Mouse (Mus musculus) kidney, adult 2 months (tissue): Measurements from ENCODE around the gene Hsf5. TPM values are rescaled to one million over a fixed set of nuclear protein-coding genes. Genes with fewer than 3 reads are reported as not detected.

Experiments
- DNase-seq: peaks from one replicate; pipeline ENCODE4 v3.0.0; 2021
- H3K27ac ChIP-seq: fragments of 200-500 bp; 2 replicates; pipeline ENCODE4 v1.5.1; 2012; ENCODE audit warnings: low read depth, low read length, control low read depth, inconsistent platforms; ENCODE audit not compliant: insufficient read depth
- H3K27me3 ChIP-seq: fragments of 200-500 bp; replicated peaks from 2 replicates; pipeline ENCODE4 v1.6.1; 2012; ENCODE audit warnings: mild to moderate bottlenecking, moderate library complexity, low read length, inconsistent platforms; ENCODE audit not compliant: control insufficient read depth, insufficient read depth
- H3K36me3 ChIP-seq: fragments of 200-500 bp; 2 replicates; pipeline ENCODE4 v1.6.1; 2012; ENCODE audit warnings: mild to moderate bottlenecking, moderate library complexity, low read length, inconsistent platforms; ENCODE audit not compliant: control insufficient read depth, insufficient read depth
- H3K4me1 ChIP-seq: fragments of 200-500 bp; 2 replicates; pipeline ENCODE4 v1.6.1; 2011; ENCODE audit warnings: low read length; ENCODE audit not compliant: control insufficient read depth, insufficient read depth
- H3K4me3 ChIP-seq: fragments of 200-500 bp; 2 replicates; pipeline ENCODE4 v1.5.1; 2011; ENCODE audit warnings: mild to moderate bottlenecking, low read depth, low read length, control low read depth; ENCODE audit not compliant: insufficient read depth
- CTCF ChIP-seq: fragments of 200-500 bp; conservative IDR thresholded peaks from 2 replicates; pipeline ENCODE4 v1.5.1; 2011; ENCODE audit warnings: low read depth, mild to moderate bottlenecking, control low read depth, low read length, moderate library complexity, mixed read lengths; ENCODE audit not compliant: insufficient read depth, insufficient read length
- POLR2A ChIP-seq: fragments of 200-500 bp; IDR thresholded peaks from one replicate; pipeline ENCODE4 v1.6.1; 2011; ENCODE audit warnings: low read depth, low read length, control low read depth
- WGBS: fragments of 180-500 bp; shearing (Covaris S2); methylation state at CpG from one replicate; pipeline ENCODE4 v1.1.7; 2018; 5-methylcytosine and 5-hydroxymethylcytosine counted together
- polyA plus RNA-seq: library from polyadenylated mRNA; depleted of rRNA; stranded (reverse); fragments of >200 nt; gene quantifications from 2 replicates; pipeline ENCODE4 v1.2.3, GENCODE M21; 2012; rRNA removed

The Hsf5 gene
- polyA plus RNA-seq, 1 experiment, result 0.05 TPM

GRCm38 (mm10) chr11:87703654-87704053 lies 86.7 kb downstream of the Hsf5 start:
- TF ChIP-seq POLR2A (no peak), CTCF (no peak)
- 86% methylated on average over 5 of the region's 5 CpGs for WGBS
- Histone ChIP-seq H3K4me3 (no peak overlapping the region), H3K36me3 (no peaks in the 10 kb centered on the region), H3K4me1 (peaks cover 4% of the 10 kb centered on the region; the same call in 1 of the 2 replicates), H3K27ac (no peak overlapping the region), H3K27me3 (no peaks in the 10 kb centered on the region)
- no peak for DNase-seq

GRCm38 (mm10) chr11:87704289-87704688 lies 87.3 kb downstream of the Hsf5 start:
- Histone ChIP-seq H3K4me3 (no peak overlapping the region), H3K27ac (no peak overlapping the region), H3K36me3 (no peaks in the 10 kb centered on the region), H3K27me3 (no peaks in the 10 kb centered on the region), H3K4me1 (peaks cover 4% of the 10 kb centered on the region; the same call in 1 of the 2 replicates)
- TF ChIP-seq CTCF (0 out of 2 replicates have a peak, but pooled peaks have one; percentile 2), POLR2A (no peak)
- peak; percentile 81 for DNase-seq
- 50% methylated on average over 9 of the region's 9 CpGs for whole genome bisulfite sequencing

- Histone ChIP-seq H3K27me3 (no peaks in the 10 kb centered on the region), H3K4me3 (no peak overlapping the region), H3K36me3 (no peaks in the 10 kb centered on the region), H3K4me1 (peaks cover 13% of the 10 kb centered on the region; the same call in 1 of the 2 replicates), H3K27ac (no peak overlapping the region)
- DNase-seq, result no peak
- WGBS, result 54% methylated on average over 8 of the region's 8 CpGs
- no peak for TF ChIP-seq CTCF
- no peak for TF ChIP-seq POLR2A
Measured at GRCm38 (mm10) chr11:87707570-87707969, 90.6 kb downstream of the Hsf5 start.

- no peak for DNase-seq
- no peak overlapping the region for H3K27ac ChIP-seq
- no peaks in the 10 kb centered on the region for H3K27me3 ChIP-seq
- TF ChIP-seq CTCF, result no peak
- no peak for TF ChIP-seq POLR2A
- WGBS, result 84% methylated on average over 5 of the region's 5 CpGs
- no peak overlapping the region for H3K4me3 ChIP-seq
- H3K36me3 ChIP-seq, result no peaks in the 10 kb centered on the region
- H3K4me1 ChIP-seq, result peaks cover 12% of the 10 kb centered on the region; the same call in 1 of the 2 replicates
Measured at GRCm38 (mm10) chr11:87708979-87709378, 92.0 kb downstream of the Hsf5 start.

Other genes starting within 250 kb of the Hsf5 start
- gene Rad51c, start 212.2 kb upstream of the Hsf5 start, polyA plus RNA-seq, result 0.46 and 0.77 TPM in 2 replicates
- 0.08 and 0.34 TPM in 2 replicates for gene Tex14, start 212.1 kb upstream of the Hsf5 start, polyA plus RNA-seq
- gene Gm11492, start 50.5 kb upstream of the Hsf5 start, polyA plus RNA-seq, result not detected in 2 replicates
- 36.6 and 43.1 TPM in 2 replicates for gene Sept4, start 48.3 kb upstream of the Hsf5 start, polyA plus RNA-seq
- 26.0 and 29.3 TPM in 2 replicates for gene Mtmr4, start 25.0 kb upstream of the Hsf5 start, polyA plus RNA-seq
- gene Rnf43, start 45.6 kb downstream of the Hsf5 start, polyA plus RNA-seq, result 4.0 and 4.6 TPM in 2 replicates
- gene Supt4a, start 120.4 kb downstream of the Hsf5 start, polyA plus RNA-seq, result 96.9 and 135 TPM in 2 replicates
- 3.1 and 4.2 TPM in 2 replicates for gene Tspoap1, start 143.4 kb downstream of the Hsf5 start, polyA plus RNA-seq
- 0.05 TPM in 1 of 2 replicates, not detected in the other for gene Mpo, start 176.4 kb downstream of the Hsf5 start, polyA plus RNA-seq
- 0.22 and 0.50 TPM in 2 replicates for gene Lpo, start 211.1 kb downstream of the Hsf5 start, polyA plus RNA-seq
- gene Mks1, start 236.1 kb downstream of the Hsf5 start, polyA plus RNA-seq, result 9.6 and 11.3 TPM in 2 replicates